Mouse (Mus musculus) spleen, postnatal 14 days (tissue): ENCODE data around the gene Fam169b.

Experiments used
- DNase-seq, 2 experiments: peaks; one replicate each; pipeline ENCODE4 v3.0.0; 2021 to 2022; ENCODE audit warnings: low spot score in 2 of 2

The Fam169b gene

DNA sequence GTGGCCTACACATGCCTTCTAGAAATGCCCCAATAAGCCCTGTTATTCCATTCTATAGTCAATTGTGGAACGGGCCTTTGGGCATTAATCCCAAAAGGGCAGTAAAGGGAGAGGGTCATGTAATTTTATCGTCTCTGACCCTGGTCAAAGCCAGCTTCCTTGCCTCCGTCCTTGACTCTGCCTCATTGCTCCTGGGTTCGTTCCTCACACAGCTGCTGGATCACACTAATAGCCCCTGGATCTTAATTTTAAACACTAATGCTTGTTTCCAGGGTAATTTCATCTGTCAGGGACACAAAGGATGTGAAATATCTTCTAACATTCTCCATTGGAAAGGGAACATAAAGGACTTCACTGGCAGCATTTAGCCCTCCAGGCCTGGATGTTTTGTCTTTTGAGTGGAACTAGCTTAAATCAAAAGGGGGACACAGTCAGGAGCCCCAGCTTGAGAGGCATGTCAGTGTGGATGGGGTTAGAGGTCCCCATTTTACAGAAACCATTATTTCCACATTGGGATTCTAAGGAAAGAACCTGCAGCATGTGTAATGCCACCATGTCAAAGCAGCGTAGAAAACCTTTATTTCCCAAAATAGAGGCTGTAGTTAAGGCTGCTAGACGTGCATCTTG is 122.2 kb downstream of the Fam169b start:
- no peak for DNase-seq

DNA sequence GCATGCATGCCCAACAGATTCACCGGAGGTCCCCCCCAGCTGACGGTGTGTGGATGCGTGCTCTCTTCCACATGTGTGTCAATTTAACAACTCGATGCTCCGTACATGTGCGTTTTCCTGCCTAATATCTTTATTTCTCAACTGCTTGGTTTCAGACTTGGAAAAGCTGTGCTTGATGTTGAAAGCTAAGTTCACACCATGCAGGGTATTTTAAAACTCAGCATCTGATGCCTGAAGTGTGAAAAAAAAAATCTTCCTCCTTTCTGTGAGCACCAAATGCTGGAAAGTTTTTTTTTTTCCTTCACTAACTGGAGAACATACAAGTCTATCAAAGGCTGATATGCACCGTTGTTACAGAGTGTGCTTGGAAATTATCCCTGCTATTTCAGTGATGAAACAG is 126.9 kb downstream of the Fam169b start:
- no peak for DNase-seq

DNA sequence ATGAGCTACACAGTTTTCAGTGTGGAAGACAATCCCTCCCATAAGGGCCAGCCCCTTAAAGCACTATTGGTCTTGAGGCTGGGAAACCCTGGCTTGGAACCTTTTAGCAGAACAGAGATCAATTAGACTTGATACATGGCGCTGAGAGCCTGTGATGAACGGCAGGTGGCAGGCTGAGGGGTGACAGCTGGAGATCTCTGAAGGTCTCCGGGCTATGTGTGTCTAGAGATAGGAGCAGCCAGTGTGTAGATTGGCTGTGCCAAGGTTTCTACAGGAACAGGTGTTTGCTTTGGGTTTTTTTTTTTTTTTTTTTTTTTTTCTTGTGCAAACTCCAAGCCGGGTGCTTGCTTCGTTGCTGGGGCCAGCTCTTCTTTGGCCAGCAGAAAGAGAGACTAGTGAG is 135.0 kb downstream of the Fam169b start:
- no peak for DNase-seq
